Mouse (Mus musculus): ENCODE data around the gene Peg3. TPM values are rescaled to one million over a fixed set of nuclear protein-coding genes. Genes with fewer than 3 reads are reported as not detected.
A peak's percentile ranks its signal among the peaks of the same experiment; 100 is the strongest.

Peg3 gene
- polyA plus RNA-seq, 1 experiment from 2014 or later: 30.9 TPM

DNA sequence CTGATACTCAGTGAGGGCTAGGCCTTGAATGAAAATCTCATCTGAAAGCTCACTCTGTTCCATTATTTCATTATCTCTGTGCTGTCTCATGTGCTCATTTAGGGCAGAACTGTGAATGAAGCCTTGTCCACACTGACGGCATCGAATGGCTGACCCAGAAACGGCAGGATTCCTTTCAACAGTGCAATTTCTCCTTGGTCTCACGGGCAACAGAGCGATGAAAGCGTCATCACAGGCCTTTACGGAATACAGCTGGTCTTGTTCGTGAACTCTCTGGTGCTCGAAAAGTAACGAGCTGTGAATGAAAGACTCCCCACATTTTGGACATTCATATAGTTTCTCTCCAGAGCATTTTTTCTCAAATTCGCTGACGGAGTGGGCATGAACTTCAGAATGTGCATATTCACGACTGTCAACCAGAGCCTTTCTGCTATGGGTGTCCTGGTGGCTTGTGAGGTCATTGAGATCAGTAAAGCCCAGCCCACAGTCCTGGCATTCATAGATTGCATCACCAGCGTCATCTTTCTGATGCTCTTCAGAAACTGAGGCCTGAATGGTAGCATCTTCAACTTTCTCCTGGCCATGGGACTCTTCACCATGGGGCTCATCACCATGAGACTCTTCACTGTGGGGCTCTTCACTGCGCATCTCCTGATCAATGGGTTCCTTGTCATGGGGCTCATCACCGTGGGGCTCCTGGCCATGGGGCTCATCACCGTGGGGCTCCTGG, 21.6 kb downstream of the Peg3 start:
- ATAC-seq (ENCODE audit: low read depth) (no peak), DNase-seq (no peak)
- H3K9me3 ChIP-seq (replicated peaks): 0 out of 2 replicates have a peak, but pooled peaks cover 6% of the 10 kb centered on the region
- no peaks in the 10 kb centered on the region for H3K27me3 ChIP-seq
- no peak overlapping the region for H3K27ac ChIP-seq
- peaks cover 60% of the 10 kb centered on the region for H3K36me3 ChIP-seq
- H3K4me2 ChIP-seq: no peak overlapping the region
- no peaks in the 10 kb centered on the region for H3K4me1 ChIP-seq (replicated peaks)
- 77% methylated on average over 17 of the region's 17 CpGs for WGBS (ENCODE audit: insufficient replicate concordance)
- no peak overlapping the region for H3K9ac ChIP-seq
- no peak overlapping the region for H3K4me3 ChIP-seq (replicated peaks)

DNA sequence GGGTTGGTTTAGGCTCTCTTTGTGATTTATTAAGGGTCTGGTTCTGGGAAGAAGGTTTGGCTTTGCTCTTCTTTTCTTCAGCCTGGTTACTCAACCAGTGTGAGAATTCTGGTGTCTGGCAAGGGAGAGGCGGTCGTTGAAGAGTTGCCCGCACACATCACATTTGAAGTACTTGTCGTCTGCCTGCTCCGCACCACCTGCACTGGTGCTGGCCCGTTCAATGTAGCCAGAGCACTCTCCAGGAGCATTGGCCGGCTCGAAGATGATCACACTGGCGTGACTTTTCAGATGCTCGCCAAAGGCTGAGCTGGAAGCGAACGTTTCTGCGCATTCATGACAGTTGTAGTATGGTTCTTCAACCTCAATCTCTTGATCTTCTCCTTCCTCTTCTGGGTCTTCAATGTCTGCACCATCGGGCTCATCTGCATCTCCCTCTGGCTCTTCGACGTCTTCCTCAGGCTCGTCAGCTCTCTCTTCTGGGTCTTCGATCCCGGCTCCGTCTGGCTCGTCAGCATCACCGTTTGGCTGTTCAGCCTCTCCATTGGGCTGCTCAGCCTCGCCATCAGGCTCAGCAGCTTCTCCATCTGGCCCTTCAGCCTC, 22.7 kb downstream of the Peg3 start:
- ATAC-seq (ENCODE audit: low read depth): no peak
- DNase-seq: no peak
- no peak overlapping the region for H3K4me3 ChIP-seq (replicated peaks)
- H3K9ac ChIP-seq: no peak overlapping the region
- 0 out of 2 replicates have a peak, but pooled peaks cover 6% of the 10 kb centered on the region for H3K9me3 ChIP-seq (replicated peaks)
- no peak overlapping the region for H3K27ac ChIP-seq
- H3K4me2 ChIP-seq: no peak overlapping the region
- no peaks in the 10 kb centered on the region for H3K4me1 ChIP-seq (replicated peaks)
- peaks cover 51% of the 10 kb centered on the region for H3K36me3 ChIP-seq
- 84% methylated on average over 23 of the region's 23 CpGs for WGBS (ENCODE audit: insufficient replicate concordance)
- no peaks in the 10 kb centered on the region for H3K27me3 ChIP-seq

DNA sequence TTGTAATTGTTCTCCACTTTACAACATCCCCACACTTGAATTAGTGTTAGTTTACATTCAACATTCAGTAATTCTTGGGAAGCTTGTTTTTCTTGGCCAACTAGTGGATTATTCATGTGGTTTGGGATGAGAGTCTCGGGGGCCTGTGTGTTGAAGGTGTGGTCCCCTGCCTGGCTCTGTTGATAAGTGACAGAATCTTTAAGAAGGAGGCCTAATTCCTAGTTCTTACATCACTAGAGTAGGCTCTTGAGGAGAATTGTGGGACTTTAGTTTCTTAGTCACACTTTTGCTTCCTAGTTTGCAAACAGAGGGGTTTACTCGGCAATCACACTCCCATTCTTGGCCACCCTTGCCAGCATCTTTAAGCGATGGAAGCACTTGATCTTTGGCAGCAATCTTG, 31.0 kb downstream of the Peg3 start:
- Histone ChIP-seq H3K36me3 (no peaks in the 10 kb centered on the region), H3K9ac (no peak overlapping the region), H3K27me3 (no peaks in the 10 kb centered on the region), H3K4me2 (no peak overlapping the region), H3K27ac (no peak overlapping the region), H3K9me3 (replicated peaks) (no peaks in the 10 kb centered on the region), H3K4me1 (replicated peaks) (no peaks in the 10 kb centered on the region), H3K4me3 (replicated peaks) (no peak overlapping the region)
- ATAC-seq (ENCODE audit: low read depth) (no peak), DNase-seq (no peak)
- 54% methylated on average over 3 of the region's 3 CpGs for WGBS (ENCODE audit: insufficient replicate concordance)

DNA sequence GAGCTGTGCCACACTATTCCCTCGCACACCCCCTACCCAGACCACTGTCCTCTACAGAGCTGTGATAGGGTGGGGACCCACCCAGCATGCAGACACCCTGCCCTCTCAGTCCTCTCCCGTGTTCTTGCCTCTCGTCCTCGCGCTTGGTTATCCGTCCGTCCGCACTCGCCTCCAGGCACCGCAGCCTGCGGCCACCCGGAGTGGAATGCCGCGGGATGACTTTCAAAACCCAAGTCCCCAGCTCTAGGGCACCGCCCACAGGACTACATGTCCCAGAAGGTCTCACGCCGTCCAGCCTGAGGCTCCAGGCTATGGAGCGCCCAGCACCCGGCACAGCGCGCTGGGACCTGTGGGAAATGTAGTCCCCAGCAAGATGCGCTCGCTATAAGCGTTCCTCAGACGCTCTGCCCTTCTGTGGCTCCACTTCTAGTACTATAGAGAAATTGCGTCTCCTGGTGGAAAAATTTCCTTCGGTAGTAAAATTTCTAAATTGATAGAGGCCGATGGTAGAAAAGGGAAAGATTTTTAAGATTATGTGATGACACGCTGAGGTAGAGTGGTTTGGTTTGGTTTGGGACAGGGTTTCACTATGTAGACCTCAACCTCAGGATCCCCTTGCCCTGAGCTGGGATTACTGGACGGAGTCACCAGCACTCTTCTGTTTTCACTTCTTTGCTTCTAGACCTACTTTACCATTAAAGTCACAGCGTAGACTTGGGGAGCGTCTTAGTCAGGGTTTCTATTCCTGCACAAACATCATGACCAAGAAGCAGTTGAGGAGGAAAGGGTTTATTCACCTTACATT, 33.8 kb downstream of the Peg3 start, which contains the start of gene Zim1:
Gene Zim1 (minus strand): TSS at position 210 of the 805 bp plus-strand sequence.
- Histone ChIP-seq H3K4me3 (replicated peaks) (peak within 1 kb of the TSS; percentile 46), H3K4me2 (peak within 1 kb of the TSS; percentile 50), H3K36me3 (no peaks in the 10 kb centered on the region), H3K4me1 (replicated peaks) (no peaks in the 10 kb centered on the region), H3K27ac (no peak within 1 kb of the TSS), H3K9ac (peak within 1 kb of the TSS; percentile 41; the same call in 1 of the 2 replicates), H3K9me3 (replicated peaks) (no peaks in the 10 kb centered on the region), H3K27me3 (no peaks in the 10 kb centered on the region)
- peak; percentile 60 for DNase-seq
- WGBS (ENCODE audit: insufficient replicate concordance): 10% methylated on average over 32 of the region's 32 CpGs
- ATAC-seq (ENCODE audit: low read depth): peak; percentile 94

DNA sequence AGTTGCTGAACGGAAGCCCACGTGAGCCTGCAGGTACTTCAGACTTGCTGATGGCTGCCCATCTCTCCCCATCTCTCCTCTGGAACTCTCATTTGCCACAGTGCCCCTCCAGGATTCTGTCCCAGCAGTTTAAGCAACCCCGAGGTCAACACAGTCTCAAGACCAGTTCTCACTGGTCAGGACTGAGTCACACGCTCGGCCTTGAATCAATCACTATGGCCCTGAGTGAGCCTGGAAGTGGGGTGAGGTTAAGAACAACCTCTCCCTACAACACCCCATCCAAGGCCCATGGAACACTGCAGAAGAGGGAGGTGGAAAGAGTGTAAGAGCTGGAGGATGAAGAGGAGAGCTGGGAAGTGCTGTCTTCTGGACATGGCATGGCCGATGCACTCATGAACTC, 44.7 kb downstream of the Peg3 start:
- H3K27me3 ChIP-seq: no peaks in the 10 kb centered on the region
- H3K36me3 ChIP-seq: 0 out of 2 replicates have a peak, but pooled peaks cover 5% of the 10 kb centered on the region
- ATAC-seq (ENCODE audit: low read depth): no peak
- H3K9me3 ChIP-seq (replicated peaks): no peaks in the 10 kb centered on the region
- H3K4me1 ChIP-seq (replicated peaks): no peaks in the 10 kb centered on the region
- 81% methylated on average over 6 of the region's 6 CpGs for WGBS (ENCODE audit: insufficient replicate concordance)
- H3K4me3 ChIP-seq (replicated peaks): no peak overlapping the region
- H3K27ac ChIP-seq: no peak overlapping the region
- no peak for DNase-seq
- no peak overlapping the region for H3K4me2 ChIP-seq
- no peak overlapping the region for H3K9ac ChIP-seq

DNA sequence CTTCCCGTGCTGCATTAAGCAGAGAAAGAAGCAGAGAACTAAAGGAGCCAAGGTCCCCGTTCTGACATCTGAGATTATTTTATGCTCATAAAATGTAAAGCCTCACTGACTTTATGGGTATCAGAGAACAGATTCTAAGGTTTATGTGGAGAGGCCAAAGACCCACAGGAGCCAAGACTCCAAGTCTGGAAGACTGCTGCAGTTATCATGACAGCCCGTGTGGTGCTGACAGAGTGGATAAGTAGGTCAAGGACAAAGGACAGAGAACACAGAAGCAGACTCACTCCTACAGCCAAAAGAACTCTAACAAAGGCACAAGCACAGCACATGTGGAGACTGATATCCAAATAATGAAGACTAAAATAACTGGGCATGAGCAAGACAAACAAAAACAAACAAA, 63.5 kb downstream of the Peg3 start:
- Histone ChIP-seq H3K4me3 (replicated peaks) (no peak overlapping the region), H3K9ac (no peak overlapping the region), H3K9me3 (replicated peaks) (no peaks in the 10 kb centered on the region), H3K36me3 (no peaks in the 10 kb centered on the region), H3K27me3 (no peaks in the 10 kb centered on the region), H3K4me2 (no peak overlapping the region), H3K4me1 (replicated peaks) (no peaks in the 10 kb centered on the region), H3K27ac (no peak overlapping the region)
- ATAC-seq (ENCODE audit: low read depth) (no peak), DNase-seq (no peak)
- 52% methylated on average over 3 of the region's 3 CpGs for WGBS (ENCODE audit: insufficient replicate concordance)

DNA sequence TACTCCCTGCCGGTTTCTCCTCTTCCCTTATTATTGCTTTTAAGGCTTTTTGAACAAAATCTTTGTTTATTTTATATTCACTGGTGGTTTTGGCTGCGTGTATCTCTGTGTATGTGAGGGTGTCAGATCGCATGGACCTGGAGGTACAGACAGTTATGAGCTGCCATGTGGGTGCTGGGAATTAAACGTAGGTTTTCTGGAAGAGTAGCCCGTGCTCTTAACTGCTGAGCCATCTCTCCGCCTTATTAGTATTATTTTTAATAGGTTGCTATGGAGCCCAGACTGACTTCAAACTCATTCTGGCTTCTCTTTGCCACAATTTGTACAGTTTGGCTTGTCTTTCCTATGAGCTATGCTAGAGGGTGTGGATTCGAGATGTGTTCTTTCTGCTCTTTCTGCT, 66.8 kb downstream of the Peg3 start:
- 68% methylated on average over 7 of the region's 7 CpGs for WGBS (ENCODE audit: insufficient replicate concordance)
- Histone ChIP-seq H3K4me1 (replicated peaks) (no peaks in the 10 kb centered on the region), H3K36me3 (no peaks in the 10 kb centered on the region), H3K9ac (no peak overlapping the region), H3K4me3 (replicated peaks) (no peak overlapping the region), H3K27me3 (no peaks in the 10 kb centered on the region), H3K27ac (no peak overlapping the region), H3K4me2 (no peak overlapping the region), H3K9me3 (replicated peaks) (no peaks in the 10 kb centered on the region)
- no peak for ATAC-seq (ENCODE audit: low read depth)
- no peak for DNase-seq

DNA sequence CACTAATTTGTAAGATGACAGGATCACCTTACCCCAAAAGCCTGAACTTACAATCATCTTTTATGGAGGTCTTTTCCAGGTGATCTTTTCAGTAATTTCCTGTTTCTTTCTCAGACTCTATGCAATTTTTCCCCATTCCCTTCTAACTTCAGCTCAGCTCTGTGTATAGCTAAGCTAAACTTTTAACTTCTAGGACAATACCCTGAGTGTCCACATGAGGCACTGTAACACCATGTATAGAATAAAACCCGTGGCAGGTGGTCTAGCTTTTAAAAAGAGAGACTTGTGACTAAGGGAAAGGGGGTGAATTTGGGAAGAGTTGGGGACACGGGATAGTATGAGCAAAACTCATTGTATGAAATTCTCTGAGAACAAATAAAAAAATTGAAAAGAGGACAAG, 70.6 kb downstream of the Peg3 start:
- no peak overlapping the region for H3K9ac ChIP-seq
- no peaks in the 10 kb centered on the region for H3K36me3 ChIP-seq
- no peak overlapping the region for H3K4me3 ChIP-seq (replicated peaks)
- ATAC-seq (ENCODE audit: low read depth) (no peak), DNase-seq (no peak)
- H3K4me2 ChIP-seq: no peak overlapping the region
- WGBS (ENCODE audit: insufficient replicate concordance): 17% methylated on average over 2 of the region's 2 CpGs
- no peak overlapping the region for H3K27ac ChIP-seq
- no peaks in the 10 kb centered on the region for H3K4me1 ChIP-seq (replicated peaks)
- H3K9me3 ChIP-seq (replicated peaks): no peaks in the 10 kb centered on the region
- no peaks in the 10 kb centered on the region for H3K27me3 ChIP-seq

DNA sequence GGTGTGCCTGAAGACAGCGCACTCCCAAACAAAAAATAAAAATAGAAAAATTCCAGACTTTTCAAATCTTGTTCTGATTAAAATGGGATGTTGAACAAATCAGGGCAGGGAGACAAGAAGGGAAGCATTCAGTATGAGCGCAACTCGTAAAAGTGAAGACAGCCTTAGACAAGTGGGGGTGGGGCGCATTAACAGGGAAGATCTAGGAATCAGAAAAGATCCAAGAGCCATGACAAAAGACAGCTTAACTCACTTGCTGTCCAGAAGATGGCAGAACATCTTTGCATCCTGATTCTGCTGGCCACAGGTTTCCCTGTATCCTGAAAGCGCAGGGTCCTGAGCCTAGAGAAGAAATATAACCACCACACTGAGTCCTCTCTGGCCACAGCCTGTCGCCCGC, 71.6 kb downstream of the Peg3 start:
- Histone ChIP-seq H3K4me3 (replicated peaks) (no peak overlapping the region), H3K27ac (no peak overlapping the region), H3K9me3 (replicated peaks) (no peaks in the 10 kb centered on the region), H3K4me2 (no peak overlapping the region), H3K4me1 (replicated peaks) (no peaks in the 10 kb centered on the region), H3K36me3 (no peaks in the 10 kb centered on the region), H3K9ac (no peak overlapping the region), H3K27me3 (no peaks in the 10 kb centered on the region)
- WGBS (ENCODE audit: insufficient replicate concordance): 79% methylated on average over 7 of the region's 7 CpGs
- DNase-seq (no peak), ATAC-seq (ENCODE audit: low read depth) (no peak)

Measured in liver, embryonic 13.5 days (tissue).